Mouse (Mus musculus) T-helper 17 cell (primary cell): ENCODE measurements around the gene Hmga2.

Experiments
- in situ Hi-C, 2 experiments: fragments of 300-600 bp; cut with MboI, MseI; formaldehyde crosslinking; loops; 1 replicate in 1 of 2; 2 replicates in 1 of 2; pipeline ENCODE4 v1.15.1; 2025; ENCODE audit warnings: high pct_unique_total_duplicates in 2 of 2

The Hmga2 gene

GRCm38 (mm10) chr10:120354523-120355030, 121.7 kb downstream of the Hmga2 start:
- in situ Hi-C loops, result no loop called here

- in situ Hi-C loops, result no loop called here
Observed at GRCm38 (mm10) chr10:120345325-120345724, 130.9 kb downstream of the Hmga2 start.

GRCm38 (mm10) chr10:120344558-120345318, 131.5 kb downstream of the Hmga2 start:
- in situ Hi-C loops, result no loop called here

GRCm38 (mm10) chr10:120339906-120340305, 136.4 kb downstream of the Hmga2 start:
- in situ Hi-C loops, result loop anchor here in 1 of 2 experiments (10.0 kb wide), 1 partner anchor 1355 kb away; no protein-coding TSS in a partner anchor

GRCm38 (mm10) chr10:120339324-120339723, 136.9 kb downstream of the Hmga2 start:
- in situ Hi-C loops, result loop anchor here in 1 of 2 experiments (10.0 kb wide), 1 partner anchor 1355 kb away; no protein-coding TSS in a partner anchor

GRCm38 (mm10) chr10:120338841-120339240, 137.4 kb downstream of the Hmga2 start:
- in situ Hi-C loops, result loop anchor here in 1 of 2 experiments (10.0 kb wide), 1 partner anchor 1354 kb away; no protein-coding TSS in a partner anchor

- in situ Hi-C loops, result loop anchor here in 1 of 2 experiments (10.0 kb wide), 1 partner anchor 1354 kb away; no protein-coding TSS in a partner anchor
Observed at GRCm38 (mm10) chr10:120338431-120338830, 137.8 kb downstream of the Hmga2 start.

GRCm38 (mm10) chr10:120327946-120328345, 148.3 kb downstream of the Hmga2 start:
- in situ Hi-C loops, result no loop called here

- in situ Hi-C loops, result loop anchor here in 1 of 2 experiments (25.0 kb wide), 1 partner anchor 939 kb away; no protein-coding TSS in a partner anchor
Observed at GRCm38 (mm10) chr10:120323584-120324203, 152.6 kb downstream of the Hmga2 start.

- in situ Hi-C loops, result loop anchor here in 1 of 2 experiments (25.0 kb wide), 1 partner anchor 939 kb away; no protein-coding TSS in a partner anchor
Observed at GRCm38 (mm10) chr10:120322815-120323214, 153.5 kb downstream of the Hmga2 start.

- in situ Hi-C loops, result loop anchor here in 1 of 2 experiments (25.0 kb wide), 1 partner anchor 943 kb away; no protein-coding TSS in a partner anchor
Observed at GRCm38 (mm10) chr10:120319614-120320013, 156.7 kb downstream of the Hmga2 start.
